20 mouse cellular contexts compared by ENCODE assay signal in the genomic region with DNA sequence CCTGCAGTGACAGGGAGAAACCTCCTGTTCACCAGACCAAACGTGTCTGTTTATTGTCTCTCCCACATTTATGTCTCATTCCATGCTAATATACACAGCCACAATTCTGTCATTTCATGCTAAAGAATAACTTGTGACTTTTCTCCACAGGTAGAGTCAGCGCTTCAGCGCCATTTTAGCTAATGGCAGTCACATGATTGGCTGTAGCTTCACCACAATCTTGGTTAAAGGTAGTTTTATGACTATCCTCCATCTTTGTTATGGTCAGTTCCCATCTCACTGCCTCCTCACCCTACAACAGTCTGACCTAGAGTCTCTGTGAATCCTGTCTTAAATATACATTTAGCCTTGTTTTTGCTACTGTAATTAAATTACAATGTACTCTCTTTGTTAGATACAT.
A peak's percentile ranks its signal among the peaks of the same experiment; 100 is the strongest.
DNase-seq lines count a peak whose midpoint lies in the region; ATAC-seq and TF ChIP-seq lines count a peak whose summit lies in the region.
"Had no signal": no experiment of that assay in that cellular context is flagged by ENCODE, and none has a peak within 500 bp of the region (broad histone marks: within the 10 kb centered on the region; RNA-seq: fewer than 3 reads in every experiment).

No protein-coding gene starts in this region.

- TF ChIP-seq POLR2A in CH12.LX (IDR thresholded peaks at IDR 0.05; ENCODE audit: low read depth, low read length) = no peak

- ATAC-seq in erythroid progenitor cell, adult 5-6 weeks (replicated peaks; ENCODE audit: low FRiP score, poor library complexity, severe bottlenecking) = no peak
- ATAC-seq in hindbrain, embryonic 12.5 days (ENCODE audit: low FRiP score) = no peak
- ATAC-seq: CD4-positive, CD25-positive, alpha-beta regulatory T cell, adult 4 months; forebrain, embryonic 14.5 days; forebrain, embryonic 16.5 days had no signal

- no peak overlapping the region for H3K4me2 ChIP-seq in CH12.LX (ENCODE audit: insufficient read depth, low read depth, poor library complexity, severe bottlenecking)
- no peak overlapping the region for H3K4me2 ChIP-seq in hindbrain, embryonic 12.5 days (replicated peaks)
- H3K4me2 ChIP-seq: embryonic facial prominence, embryonic 12.5 days; forebrain, embryonic 12.5 days had no signal

- H3K4me3 ChIP-seq in CH12.LX (replicated peaks in 1 of 3; ENCODE audit: low read depth in 2 of 3, low read length in 2 of 3, poor library complexity in 1 of 3) = no peak overlapping the region
- H3K4me3 ChIP-seq in layer of hippocampus, adult 2 months = no peak overlapping the region
- no peak overlapping the region for H3K4me3 ChIP-seq in hindbrain, embryonic 12.5 days
- H3K4me3 ChIP-seq: embryonic facial prominence, embryonic 10.5 days; embryonic facial prominence, embryonic 12.5 days; forebrain, embryonic 10.5 days; forebrain, embryonic 12.5 days had no signal

- no peak for TF ChIP-seq CTCF in CH12.LX (conservative IDR thresholded peaks at IDR 0.05 in 1 of 2, IDR thresholded peaks at IDR 0.05 in 1 of 2; ENCODE audit: low read depth in 2 of 2, low read length in 2 of 2)
- TF ChIP-seq CTCF in layer of hippocampus, adult 2 months (conservative IDR thresholded peaks at IDR 0.05) = no peak

- no peaks in the 10 kb centered on the region for H3K4me1 ChIP-seq in CH12.LX (ENCODE audit: control insufficient read depth in 1 of 2, insufficient read depth in 2 of 2)
- H3K4me1 ChIP-seq in hindbrain, embryonic 12.5 days = no peaks in the 10 kb centered on the region
- H3K4me1 ChIP-seq: embryonic facial prominence, embryonic 10.5 days; embryonic facial prominence, embryonic 12.5 days; forebrain, embryonic 10.5 days; forebrain, embryonic 12.5 days had no signal

- H3K79me2 ChIP-seq in CH12.LX (replicated peaks; ENCODE audit: control insufficient read depth, extremely low read depth, insufficient read depth, poor library complexity, severe bottlenecking) = no peaks in the 10 kb centered on the region

- no peaks in the 10 kb centered on the region for H3K36me3 ChIP-seq in CH12.LX (replicated peaks in 1 of 2; ENCODE audit: control insufficient read depth in 1 of 2, insufficient read depth in 1 of 2, low read length in 1 of 2)
- no peaks in the 10 kb centered on the region for H3K36me3 ChIP-seq in hindbrain, embryonic 12.5 days
- H3K36me3 ChIP-seq: embryonic facial prominence, embryonic 10.5 days; embryonic facial prominence, embryonic 12.5 days; forebrain, embryonic 10.5 days; forebrain, embryonic 12.5 days had no signal

- in situ Hi-C loops in CH12.LX (cut with MboI; ENCODE audit: low pct_ligation_motif_present, low pct_unique_long_range_greater_than_20kb, low sequenced_read_pairs) = no loop called here

- no peak for TF ChIP-seq EP300 in CH12.LX (IDR thresholded peaks at IDR 0.05; ENCODE audit: low read length)

- H3K27ac ChIP-seq in CH12.LX (ENCODE audit: insufficient read depth, low read depth) = no peak overlapping the region
- no peak overlapping the region for H3K27ac ChIP-seq in layer of hippocampus, adult 2 months
- no peak overlapping the region for H3K27ac ChIP-seq in hindbrain, embryonic 12.5 days
- H3K27ac ChIP-seq: embryonic facial prominence, embryonic 10.5 days; embryonic facial prominence, embryonic 12.5 days; forebrain, embryonic 10.5 days; forebrain, embryonic 12.5 days had no signal

- 89% methylated on average over 3 of the region's 3 CpGs for WGBS in hindbrain, embryonic 12.5 days

- H3K9ac ChIP-seq in CH12.LX (ENCODE audit: insufficient read depth, low read depth) = no peak overlapping the region
- H3K9ac ChIP-seq in hindbrain, embryonic 12.5 days = no peak overlapping the region
- H3K9ac ChIP-seq: embryonic facial prominence, embryonic 12.5 days; forebrain, embryonic 12.5 days had no signal

- H3K27me3 ChIP-seq in CH12.LX (replicated peaks) = no peaks in the 10 kb centered on the region
- H3K27me3 ChIP-seq in hindbrain, embryonic 12.5 days = no peaks in the 10 kb centered on the region
- H3K27me3 ChIP-seq: embryonic facial prominence, embryonic 12.5 days; forebrain, embryonic 12.5 days had no signal

- no peaks in the 10 kb centered on the region for H3K9me3 ChIP-seq in CH12.LX (replicated peaks; ENCODE audit: low read length)
- no peaks in the 10 kb centered on the region for H3K9me3 ChIP-seq in hindbrain, embryonic 12.5 days (replicated peaks)
- H3K9me3 ChIP-seq: embryonic facial prominence, embryonic 10.5 days; embryonic facial prominence, embryonic 12.5 days; forebrain, embryonic 10.5 days; forebrain, embryonic 12.5 days had no signal

- TF ChIP-seq RAD21 in CH12.LX (IDR thresholded peaks at IDR 0.05; ENCODE audit: low read depth, low read length) = no peak

- DNase-seq in CH12.LX (ENCODE audit: extremely low read depth) (no peak), NIH3T3 (ENCODE audit: low read depth) (peak; percentile 20)
- DNase-seq in layer of hippocampus, adult 2 months (ENCODE audit: low spot score in 2 of 2) = no peak
- DNase-seq: adrenal gland, adult 8-10 months; adrenal gland, postnatal 14 days; adrenal gland, postnatal 36 days; cerebellum, adult 11-12 months; cerebellum, adult 2 months; cerebellum, adult 9-10 months; cerebellum, postnatal 10 days; cerebellum, postnatal 25 days had no signal

- dilution Hi-C loops in CH12.LX (cut with MboI; ENCODE audit: extremely low pct_ligation_motif_present, extremely low pct_unique_long_range_greater_than_20kb, low sequenced_read_pairs) = no loop called here

TF ChIP-seq in CH12.LX, 34 proteins besides CTCF, POLR2A, EP300 and RAD21:
- TF ChIP-seq USF2 (conservative IDR thresholded peaks at IDR 0.05; ENCODE audit: low read depth, low read length) (peak; percentile 67), SIN3A (IDR thresholded peaks at IDR 0.05; ENCODE audit: low read length) (no peak), IRF4 (IDR thresholded peaks at IDR 0.05; ENCODE audit: low read depth, low read length) (no peak), NRF1 (IDR thresholded peaks at IDR 0.05; ENCODE audit: low read depth, low read length) (peak; percentile 37; the same call in 1 of the 2 replicates), KAT2A (IDR thresholded peaks at IDR 0.05; ENCODE audit: insufficient replicate concordance, low read length) (no peak), USF1 (IDR thresholded peaks at IDR 0.05; ENCODE audit: low read depth, low read length) (peak; percentile 62), UBTF (IDR thresholded peaks at IDR 0.05; ENCODE audit: low read depth, low read length) (no peak), ZC3H11A (IDR thresholded peaks at IDR 0.05; ENCODE audit: low read depth, low read length) (no peak), HCFC1 (IDR thresholded peaks at IDR 0.05; ENCODE audit: low read depth, low read length) (peak; percentile 57), MAX (IDR thresholded peaks at IDR 0.05; ENCODE audit: low read length) (no peak), MEF2A (IDR thresholded peaks at IDR 0.05; ENCODE audit: borderline replicate concordance, low read depth, low read length) (no peak)
